Mouse (Mus musculus) adrenal gland, adult 8-10 months (tissue): ENCODE results near the gene Serinc5. TPM values are rescaled to one million over a fixed set of nuclear protein-coding genes. Genes with fewer than 3 reads are reported as not detected.
A peak's percentile ranks its signal among the peaks of the same experiment; 100 is the strongest.

Experiments
- DNase-seq: peaks from one replicate; pipeline ENCODE4 v3.0.0; 2022
- total RNA-seq, 4 experiments: library from RNA; stranded (reverse); gene quantifications; 2 replicates each; pipeline ENCODE4 v1.2.4; 2022

Serinc5 gene
- total RNA-seq, 4 experiments from 2014 or later = 59.0 to 203 (median 126) TPM

- peak; percentile 36 for DNase-seq
Observed at GRCm38 (mm10) chr13:92750976-92751518, 140.2 kb downstream of the Serinc5 start.

- peak; percentile 83 for DNase-seq
Observed at GRCm38 (mm10) chr13:92751726-92752565, 141.1 kb downstream of the Serinc5 start.

- no peak for DNase-seq
Observed at GRCm38 (mm10) chr13:92753676-92754075, 142.8 kb downstream of the Serinc5 start.

- no peak for DNase-seq
Observed at GRCm38 (mm10) chr13:92755036-92755435, 144.1 kb downstream of the Serinc5 start.

GRCm38 (mm10) chr13:92757972-92758585 is 147.2 kb downstream of the Serinc5 start:
- no peak for DNase-seq

- no peak for DNase-seq
Observed at GRCm38 (mm10) chr13:92759096-92759495, 148.2 kb downstream of the Serinc5 start.

GRCm38 (mm10) chr13:92760519-92760918 is 149.6 kb downstream of the Serinc5 start:
- no peak for DNase-seq

Other genes with a start within 250 kb of the Serinc5 start
- 1 to 10 TPM in 2 of 4 experiments, under 1 TPM in 2; 0.64 to 1.2 (median 1.1) TPM for gene Ankrd34b, start 185.2 kb upstream of the Serinc5 start, total RNA-seq
- gene Fam151b, start 127.1 kb upstream of the Serinc5 start, total RNA-seq = 1 to 10 TPM; 4.2 to 9.2 (median 7.1) TPM
- 10 to 100 TPM; 23.9 to 39.6 (median 30.0) TPM for gene Zfyve16, start 80.2 kb upstream of the Serinc5 start, total RNA-seq
- gene Spz1, start 34.9 kb upstream of the Serinc5 start, total RNA-seq = not detected
- 1 to 10 TPM; 2.5 to 4.6 (median 3.3) TPM for gene Thbs4, start 183.7 kb downstream of the Serinc5 start, total RNA-seq
- gene Mtx3, start 233.7 kb downstream of the Serinc5 start, total RNA-seq = 10 to 100 TPM; 18.6 to 29.9 (median 25.9) TPM